Mouse (Mus musculus) cerebellum, adult (tissue): ENCODE measurements around the gene Ago1.

Experiments
- ATAC-seq: cut with Nextera tagmentation; 2 replicates; pipeline ENCODE4 v1.9.2; 2017; ENCODE audit warnings: mild to moderate bottlenecking, moderate library complexity, mixed read lengths; ENCODE audit not compliant: insufficient number of reproducible peaks, low FRiP score, low TSS enrichment

The Ago1 gene

GRCm38 (mm10) chr4:126468285-126468901 is at the start of gene Ago1:
Gene Ago1 (minus strand): TSS chr4:126468583.
- peak; percentile 87 for ATAC-seq

GRCm38 (mm10) chr4:126512308-126513066 is 44.1 kb upstream of the Ago1 start:
- ATAC-seq, result no peak

DNA sequence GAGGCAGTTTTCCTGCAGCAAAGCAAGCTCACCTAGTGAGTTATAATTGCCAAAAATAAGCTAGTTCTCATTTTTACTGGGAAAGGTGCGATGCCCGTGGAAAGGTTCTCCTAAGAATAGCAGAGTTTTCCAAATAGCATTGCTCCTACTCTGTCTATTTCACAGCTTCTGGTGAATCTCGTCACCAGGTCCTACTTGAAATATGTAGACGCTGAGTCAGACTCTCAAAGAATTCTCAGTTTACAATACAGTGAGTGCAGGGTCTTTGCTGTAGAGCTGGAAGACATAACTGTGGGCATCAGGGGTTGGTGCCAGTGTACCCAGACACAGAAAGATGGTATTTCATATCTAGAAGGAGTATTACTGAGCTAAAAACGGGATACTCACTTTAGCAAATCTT is 42.6 kb upstream of the Ago1 start:
- ATAC-seq, result no peak

DNA sequence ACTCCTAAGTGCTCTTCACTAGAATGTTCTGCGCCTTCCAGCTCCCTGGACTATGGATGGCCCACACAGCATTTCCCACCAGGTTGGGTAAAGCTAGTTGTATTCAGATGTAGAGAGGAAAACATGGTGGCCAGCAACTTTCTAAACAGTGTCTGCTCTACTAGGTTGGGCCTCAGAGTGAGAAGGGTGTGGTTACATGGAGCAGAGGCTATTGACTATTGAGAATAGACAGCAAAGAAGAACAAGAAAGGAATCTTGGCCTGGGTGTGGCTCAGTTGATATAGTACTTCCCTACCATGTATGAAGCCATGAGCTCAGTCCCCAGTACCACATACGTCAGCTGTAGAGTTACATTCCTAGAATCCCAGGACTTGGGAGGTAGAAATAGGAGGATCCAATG is 40.7 kb upstream of the Ago1 start:
- ATAC-seq, result no peak

- ATAC-seq, result no peak
Measured at GRCm38 (mm10) chr4:126508110-126508899, 39.9 kb upstream of the Ago1 start.

DNA sequence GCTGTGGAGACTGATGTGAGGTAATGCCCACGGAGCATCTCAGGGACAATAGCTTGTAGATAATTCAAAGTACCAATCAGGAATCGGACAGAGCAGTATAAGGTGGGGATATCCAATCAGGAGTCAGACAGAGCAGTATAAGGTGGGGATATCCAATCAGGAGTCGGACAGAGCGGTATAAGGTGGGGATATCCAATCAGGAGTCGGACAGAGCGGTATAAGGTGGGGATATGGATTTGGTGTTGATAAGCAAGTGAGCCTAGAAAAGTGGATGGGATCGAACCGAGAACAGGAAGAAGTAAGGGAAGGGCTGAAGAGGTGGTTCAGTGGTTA is 34.6 kb upstream of the Ago1 start:
- ATAC-seq, result no peak

DNA sequence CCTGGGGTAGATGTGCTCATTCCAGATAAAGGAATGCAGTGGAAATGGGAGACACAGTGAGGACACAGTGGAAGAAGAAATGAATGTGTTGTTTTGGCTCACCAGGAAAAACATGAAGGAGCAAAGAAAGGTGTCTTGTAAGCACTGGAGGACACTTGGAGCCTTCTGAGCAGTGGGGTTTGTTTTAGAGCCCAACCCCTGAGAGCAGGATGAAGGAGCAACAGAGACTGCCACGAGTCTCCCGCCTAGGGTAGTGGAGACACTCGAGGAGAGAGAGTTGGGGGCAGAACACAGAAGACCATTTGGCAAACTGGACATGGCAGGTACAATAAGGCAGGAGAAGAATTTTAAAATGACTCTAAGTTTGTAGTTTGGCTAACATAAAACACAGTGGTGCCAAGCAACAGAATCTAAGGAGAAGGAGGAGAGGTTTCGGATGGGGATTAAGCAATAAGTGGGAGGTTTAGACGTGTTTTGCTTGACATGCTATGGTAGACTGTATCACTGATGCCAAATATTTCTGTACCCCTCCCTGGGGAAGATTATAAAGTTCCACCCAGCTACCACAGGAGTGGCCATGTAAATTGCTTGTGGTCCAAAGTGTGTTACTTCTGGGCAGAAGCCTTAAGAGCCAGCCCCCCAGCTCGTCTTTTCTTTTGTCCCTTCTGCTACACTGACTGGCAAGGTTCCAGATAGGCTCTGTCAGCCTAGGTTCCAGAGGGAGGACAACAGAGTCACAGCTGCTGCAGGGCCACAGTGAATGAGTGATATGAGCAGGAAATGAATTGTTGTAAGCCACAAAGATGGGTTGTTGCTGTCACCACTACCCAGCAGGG is 34.0 kb upstream of the Ago1 start:
- ATAC-seq, result no peak

- ATAC-seq, result no peak
Measured at GRCm38 (mm10) chr4:126498601-126499000, 30.2 kb upstream of the Ago1 start.

DNA sequence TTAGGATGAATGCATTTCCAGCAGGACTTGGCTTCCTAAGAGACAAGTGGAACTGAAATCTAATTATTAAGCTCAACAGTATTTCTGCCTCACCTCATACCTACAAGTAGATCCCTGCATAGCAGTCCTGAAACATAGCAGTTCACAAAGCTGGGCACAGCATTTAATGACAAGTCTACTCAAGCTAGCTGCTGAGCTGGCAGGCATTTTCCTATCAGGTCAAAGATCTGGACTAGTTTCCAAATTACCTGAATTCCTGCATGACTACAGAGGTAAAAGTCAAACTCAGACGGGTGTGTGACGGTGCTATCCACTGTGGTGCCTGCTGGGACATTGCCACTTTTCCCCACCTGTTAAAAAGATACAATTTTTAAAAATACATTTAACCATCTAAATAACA is 28.6 kb upstream of the Ago1 start:
- no peak for ATAC-seq

DNA sequence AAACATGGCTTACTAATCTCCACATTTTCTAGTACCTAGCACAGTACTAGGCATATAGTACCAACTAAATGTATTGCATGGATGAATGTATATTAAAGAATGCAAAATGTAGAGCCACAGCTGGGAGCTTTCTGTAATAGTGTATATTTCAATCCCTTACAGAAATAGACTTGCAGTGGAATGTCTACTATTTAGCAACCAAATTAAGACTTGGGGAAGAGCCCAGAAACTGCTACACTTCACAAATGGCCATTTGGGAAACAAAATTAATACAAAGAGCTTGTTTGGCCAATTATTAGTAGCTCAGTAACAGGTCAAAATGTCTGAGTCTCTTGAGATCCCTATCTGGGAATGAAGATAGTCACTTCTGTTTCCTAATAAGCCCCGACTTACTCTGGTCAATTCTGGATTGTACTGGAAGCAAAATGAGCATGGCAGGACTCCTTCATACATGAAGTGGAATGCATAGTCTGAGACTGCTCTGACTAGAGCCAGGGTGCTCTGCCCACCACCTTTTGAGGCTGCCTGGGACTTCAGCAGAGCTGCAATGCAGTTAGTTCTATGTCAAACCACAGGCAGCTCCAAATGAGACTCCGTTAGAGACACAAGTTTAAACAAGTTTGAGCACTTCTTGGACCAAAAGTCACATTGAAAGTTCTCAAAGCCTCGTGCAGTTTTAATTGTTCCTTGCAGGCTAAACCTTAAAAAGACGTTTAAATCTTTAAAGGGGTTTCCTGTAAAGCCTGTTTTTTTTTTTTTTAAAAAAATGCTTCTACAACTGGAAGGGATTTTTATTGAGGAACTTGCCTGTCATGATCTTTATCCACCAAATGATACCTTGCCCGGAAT is 27.8 kb upstream of the Ago1 start:
- ATAC-seq, result no peak

GRCm38 (mm10) chr4:126495453-126495852 is 27.1 kb upstream of the Ago1 start:
- ATAC-seq, result no peak

DNA sequence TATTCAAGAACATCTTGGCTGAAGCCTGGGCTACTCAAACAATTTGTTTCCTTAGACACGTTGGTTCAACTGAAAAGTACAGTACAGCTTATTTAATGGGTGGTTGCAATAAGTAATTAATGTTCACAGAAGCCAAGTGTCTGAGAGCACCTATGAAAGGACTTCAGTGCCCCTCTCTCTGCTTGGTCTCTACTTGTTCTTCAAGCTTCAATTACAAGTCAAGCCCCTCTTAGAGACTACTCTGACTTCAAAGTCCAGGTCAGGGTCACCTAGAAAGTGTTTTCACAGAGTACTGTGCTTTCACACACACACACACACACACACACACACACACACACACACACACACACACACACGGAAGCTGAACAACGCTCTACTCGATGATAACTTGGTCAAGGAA is 25.0 kb upstream of the Ago1 start:
- no peak for ATAC-seq

- ATAC-seq, result no peak
Measured at GRCm38 (mm10) chr4:126491977-126492376, 23.6 kb upstream of the Ago1 start.

DNA sequence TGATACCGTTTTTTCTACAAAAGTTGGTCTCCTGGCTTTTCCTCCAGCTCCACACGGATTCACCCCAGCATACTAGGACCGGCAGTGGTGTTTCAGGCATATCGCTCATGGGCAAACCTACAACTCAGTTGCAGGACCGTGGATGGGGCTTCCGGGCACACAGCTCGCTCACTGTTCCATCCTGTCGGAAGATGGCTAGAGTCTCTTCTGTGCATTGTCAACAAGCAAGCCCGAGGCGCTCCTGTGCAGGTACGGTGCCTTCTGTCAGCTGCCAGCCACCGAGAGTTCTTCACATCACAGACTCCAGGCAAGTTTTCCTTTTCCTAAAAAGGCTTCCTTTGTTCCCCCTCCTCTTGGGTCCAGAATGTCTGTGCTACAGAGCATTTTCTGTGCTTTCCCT is 22.3 kb upstream of the Ago1 start:
- ATAC-seq, result no peak

GRCm38 (mm10) chr4:126489811-126490210 is 21.4 kb upstream of the Ago1 start:
- ATAC-seq, result no peak

- ATAC-seq, result no peak
Measured at GRCm38 (mm10) chr4:126486217-126486616, 17.8 kb upstream of the Ago1 start.

DNA sequence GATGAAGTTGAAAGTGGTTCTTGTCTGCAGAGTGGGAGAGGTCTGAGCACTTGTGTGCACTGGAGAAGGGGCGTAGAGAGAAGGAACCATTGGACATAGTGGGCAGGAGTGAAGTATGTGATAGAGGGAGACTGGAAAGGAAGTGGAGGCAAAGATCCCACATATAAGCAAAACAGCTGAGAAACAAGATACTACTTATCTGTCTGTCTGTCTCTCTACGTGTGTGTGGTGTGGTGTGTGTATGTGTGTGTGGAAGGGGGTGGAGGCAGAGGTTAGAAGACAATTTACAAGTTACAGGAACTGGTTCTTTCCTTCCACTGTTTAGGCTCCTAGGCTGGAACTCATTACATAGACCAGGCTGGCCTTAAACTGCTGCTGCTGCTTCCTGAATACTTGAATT is 16.7 kb upstream of the Ago1 start:
- no peak for ATAC-seq

- ATAC-seq, result no peak
Measured at GRCm38 (mm10) chr4:126483874-126484273, 15.5 kb upstream of the Ago1 start.

DNA sequence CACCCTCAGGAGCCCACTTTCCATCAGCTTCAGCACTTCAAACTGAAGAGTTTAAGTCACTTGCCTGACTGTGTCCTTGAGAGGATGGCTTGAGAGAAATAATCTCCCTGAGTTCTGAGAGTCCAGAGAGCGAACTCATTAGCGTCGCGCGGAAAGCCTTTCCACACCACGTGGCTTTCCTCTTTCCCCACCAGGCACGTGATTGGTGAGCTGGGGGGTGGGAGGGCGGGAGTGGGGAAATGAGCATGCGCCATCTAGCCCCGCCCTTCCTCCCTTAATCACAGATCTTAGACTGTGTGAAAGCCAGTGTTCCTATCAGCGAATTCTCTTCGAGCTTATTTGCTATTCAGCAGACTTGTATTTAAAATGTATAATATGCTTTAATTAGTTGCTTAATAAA is 14.6 kb upstream of the Ago1 start:
- ATAC-seq, result no peak

GRCm38 (mm10) chr4:126481461-126481860 is 13.1 kb upstream of the Ago1 start:
- no peak for ATAC-seq
